Mouse (Mus musculus): Measurements from ENCODE around the gene Marcksl1.

DNA sequence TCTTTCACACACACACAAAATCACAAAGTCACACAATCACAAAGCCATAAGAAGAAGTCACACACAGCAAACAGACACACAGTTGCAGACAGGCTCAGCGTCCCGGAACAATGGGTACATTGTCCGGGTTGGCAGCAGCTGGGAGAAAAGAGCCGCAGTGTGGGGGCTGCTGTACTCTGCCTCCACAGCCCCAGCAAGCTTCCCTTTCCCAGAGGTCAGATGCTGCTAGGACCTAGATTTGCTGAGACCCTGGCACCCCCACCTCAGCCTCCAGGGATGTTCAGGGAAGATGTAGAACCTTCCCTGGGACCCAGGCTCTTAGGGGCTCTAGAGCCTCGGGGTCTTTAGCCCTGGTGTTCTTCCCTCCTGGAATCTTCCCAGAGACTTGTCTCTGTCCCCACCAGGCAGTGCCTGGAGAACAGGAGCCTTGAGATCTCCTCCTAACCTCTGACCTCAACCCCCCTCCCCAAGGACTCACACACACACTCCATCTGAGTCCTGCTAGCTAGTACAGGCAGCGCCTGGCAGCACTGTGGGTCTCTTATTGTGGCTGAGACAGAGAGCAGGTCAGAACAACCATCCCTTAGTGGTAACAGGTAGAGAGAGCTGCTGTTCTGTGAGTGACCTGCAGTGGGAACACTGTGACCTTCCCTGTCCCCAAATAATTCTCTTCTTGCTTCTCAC lies 1.8 kb upstream of the Marcksl1 start:
- TF ChIP-seq RCOR1 (IDR thresholded peaks at IDR 0.05; ENCODE audit: low read depth, low read length) (no peak), CTCF (IDR thresholded peaks at IDR 0.05 in 2 of 3, conservative IDR thresholded peaks at IDR 0.05 in 1 of 3; ENCODE audit: control insufficient read depth in 1 of 3, insufficient read depth in 1 of 3, low read depth in 2 of 3, low read length in 3 of 3, poor library complexity in 1 of 3, severe bottlenecking in 1 of 3) (no peak), TCF12 (IDR thresholded peaks at IDR 0.05; ENCODE audit: low read depth, low read length) (no peak), ZC3H11A (IDR thresholded peaks at IDR 0.05; ENCODE audit: low read depth, low read length) (no peak), HCFC1 (IDR thresholded peaks at IDR 0.05; ENCODE audit: low read depth, low read length) (no peak), TBP (IDR thresholded peaks at IDR 0.05; ENCODE audit: low read depth, low read length) (no peak), EP300 (IDR thresholded peaks at IDR 0.05; ENCODE audit: low read depth in 1 of 2, low read length in 2 of 2) (no peak), ELF1 (IDR thresholded peaks at IDR 0.05; ENCODE audit: low read depth, low read length) (no peak), ZKSCAN1 (IDR thresholded peaks at IDR 0.05; ENCODE audit: low read depth, low read length) (no peak), POLR2A (IDR thresholded peaks at IDR 0.05; ENCODE audit: control insufficient read depth in 1 of 2, insufficient read depth in 1 of 2, low read depth in 1 of 2, low read length in 2 of 2, poor library complexity in 1 of 2) (no peak), MXI1 (IDR thresholded peaks at IDR 0.05; ENCODE audit: low read depth, low read length) (no peak)
